Mouse (Mus musculus) brain, adult 2 months (tissue): ENCODE measurements around the gene Ccdc15.

ENCODE experiments used
- DNase-seq: peaks from one replicate; pipeline ENCODE4 v3.0.0; 2011; ENCODE audit warnings: low read depth, low spot score

Gene Ccdc15

GRCm38 (mm10) chr9:37347988-37348642 lies at the start of gene Ccdc15:
Gene Ccdc15, minus strand, starts transcription at chr9:37348432.
- DNase-seq: peak; percentile 99

DNA sequence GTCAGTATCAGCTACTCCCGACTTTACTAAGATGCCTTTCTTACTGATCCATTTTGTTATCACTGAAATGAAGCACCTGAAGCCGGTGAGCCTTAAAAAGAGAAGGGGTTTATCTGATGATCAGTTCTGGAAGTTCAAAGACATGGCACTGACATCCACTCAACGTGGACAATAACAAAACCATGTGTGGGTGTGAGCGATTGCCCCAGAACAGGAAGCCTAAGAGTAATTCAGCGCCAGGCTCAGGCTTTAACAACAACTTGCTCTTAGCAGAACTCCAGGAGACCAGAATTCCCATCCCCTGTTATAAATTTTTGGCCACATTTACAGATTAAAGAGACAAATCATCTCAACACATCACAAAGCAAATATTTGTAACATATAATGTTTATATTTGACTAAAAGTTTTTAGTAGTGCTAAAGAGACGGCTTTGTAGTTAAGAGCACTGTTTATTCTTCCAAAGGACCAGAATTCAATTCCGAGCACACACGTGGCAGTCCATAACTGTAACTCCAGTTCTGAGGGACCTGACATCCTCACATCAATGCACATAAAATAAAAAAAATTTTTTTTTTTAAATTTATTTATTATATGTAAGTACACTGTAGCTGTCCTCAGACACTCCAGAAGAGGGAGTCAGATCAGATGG lies 45.4 kb upstream of the Ccdc15 start:
- no peak for DNase-seq

GRCm38 (mm10) chr9:37392071-37392470 lies 43.8 kb upstream of the Ccdc15 start:
- DNase-seq: no peak

GRCm38 (mm10) chr9:37390891-37391290 lies 42.7 kb upstream of the Ccdc15 start:
- DNase-seq: no peak

DNA sequence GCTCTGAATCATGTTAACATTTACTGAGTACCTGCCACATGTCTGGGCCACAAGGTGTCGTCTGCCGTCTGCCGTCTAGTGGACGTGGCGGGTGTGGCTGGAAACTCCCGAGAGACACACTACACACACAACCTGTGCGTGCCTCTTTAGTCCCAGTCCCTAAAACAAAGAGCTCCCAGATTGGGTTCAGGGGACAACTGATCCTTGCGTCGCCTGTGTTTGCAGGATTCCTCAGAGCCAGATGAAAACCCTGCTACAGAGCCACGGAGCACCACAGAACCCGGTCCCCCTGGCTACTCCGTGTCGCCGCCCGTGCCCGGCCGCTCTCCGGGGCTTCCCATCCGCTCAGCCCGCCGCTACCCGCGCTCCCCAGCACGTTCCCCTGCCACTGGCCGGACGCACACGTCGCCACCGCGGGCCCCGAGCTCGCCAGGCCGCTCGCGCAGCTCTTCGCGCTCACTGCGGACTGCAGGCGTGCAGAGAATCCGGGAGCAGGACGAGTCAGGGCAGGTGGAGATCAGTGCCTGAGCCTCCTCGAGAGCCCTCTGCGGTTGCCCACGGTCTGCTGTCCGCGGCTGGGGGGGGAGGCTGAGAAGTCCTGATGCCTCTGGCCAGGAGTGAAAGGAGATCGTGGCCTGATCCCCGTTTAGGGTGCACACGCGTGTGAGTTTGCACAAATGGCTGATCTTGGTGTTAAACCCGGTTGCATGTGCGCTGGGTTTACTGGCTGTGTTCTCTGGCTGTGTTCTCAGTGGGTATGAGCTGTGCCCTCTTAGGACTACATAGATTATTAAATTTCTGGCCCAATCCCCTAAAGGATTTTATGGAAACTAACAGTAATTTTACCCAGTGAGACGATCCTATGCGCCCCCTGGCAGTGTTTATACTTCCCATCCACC lies 36.3 kb upstream of the Ccdc15 start:
- DNase-seq: peak; percentile 44

DNA sequence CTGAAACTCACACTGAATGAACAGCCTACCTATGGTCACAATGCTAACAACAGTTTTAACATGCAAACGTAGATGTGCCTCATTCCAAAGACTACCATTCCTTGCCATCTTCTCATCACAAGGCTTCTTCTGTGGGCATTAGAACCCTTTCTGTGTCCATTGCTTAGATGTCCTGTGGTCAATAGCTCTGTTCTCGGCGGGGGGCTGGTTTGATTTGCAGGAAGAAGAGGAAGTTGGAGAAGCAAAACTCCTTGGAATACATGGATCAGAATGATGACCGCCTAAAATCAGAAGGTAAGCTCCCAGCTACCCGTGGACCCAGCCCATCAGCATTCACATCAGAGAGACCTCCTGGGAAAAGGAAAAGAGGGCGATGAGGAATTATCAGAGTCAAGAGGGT lies 34.9 kb upstream of the Ccdc15 start:
- DNase-seq: no peak

DNA sequence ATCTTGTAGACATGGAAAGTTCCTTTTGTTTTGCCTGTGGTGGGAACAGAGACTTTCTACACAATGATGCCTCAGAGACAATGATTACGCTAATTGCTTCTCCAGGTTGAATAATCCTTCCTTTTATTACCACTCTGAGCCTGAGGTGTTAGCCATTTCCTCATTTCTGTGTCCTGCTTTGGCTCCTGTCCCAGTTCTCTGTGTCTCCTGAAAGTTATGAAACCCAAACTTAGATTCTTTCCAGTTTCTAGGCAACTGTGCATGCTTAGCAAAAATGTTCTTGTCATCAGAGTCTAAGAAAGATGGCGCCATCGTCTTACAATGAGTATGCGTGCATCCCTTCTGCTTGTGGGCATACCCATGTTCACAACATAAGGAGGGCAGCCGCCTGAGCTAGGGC lies 27.5 kb upstream of the Ccdc15 start:
- peak; percentile 61 for DNase-seq

GRCm38 (mm10) chr9:37371232-37371801 lies 23.1 kb upstream of the Ccdc15 start:
- DNase-seq: no peak

- peak; percentile 8 for DNase-seq
Observed at GRCm38 (mm10) chr9:37368860-37369259, 20.6 kb upstream of the Ccdc15 start.

- peak; percentile 28 for DNase-seq
Observed at GRCm38 (mm10) chr9:37368081-37368830, 20.0 kb upstream of the Ccdc15 start.

DNA sequence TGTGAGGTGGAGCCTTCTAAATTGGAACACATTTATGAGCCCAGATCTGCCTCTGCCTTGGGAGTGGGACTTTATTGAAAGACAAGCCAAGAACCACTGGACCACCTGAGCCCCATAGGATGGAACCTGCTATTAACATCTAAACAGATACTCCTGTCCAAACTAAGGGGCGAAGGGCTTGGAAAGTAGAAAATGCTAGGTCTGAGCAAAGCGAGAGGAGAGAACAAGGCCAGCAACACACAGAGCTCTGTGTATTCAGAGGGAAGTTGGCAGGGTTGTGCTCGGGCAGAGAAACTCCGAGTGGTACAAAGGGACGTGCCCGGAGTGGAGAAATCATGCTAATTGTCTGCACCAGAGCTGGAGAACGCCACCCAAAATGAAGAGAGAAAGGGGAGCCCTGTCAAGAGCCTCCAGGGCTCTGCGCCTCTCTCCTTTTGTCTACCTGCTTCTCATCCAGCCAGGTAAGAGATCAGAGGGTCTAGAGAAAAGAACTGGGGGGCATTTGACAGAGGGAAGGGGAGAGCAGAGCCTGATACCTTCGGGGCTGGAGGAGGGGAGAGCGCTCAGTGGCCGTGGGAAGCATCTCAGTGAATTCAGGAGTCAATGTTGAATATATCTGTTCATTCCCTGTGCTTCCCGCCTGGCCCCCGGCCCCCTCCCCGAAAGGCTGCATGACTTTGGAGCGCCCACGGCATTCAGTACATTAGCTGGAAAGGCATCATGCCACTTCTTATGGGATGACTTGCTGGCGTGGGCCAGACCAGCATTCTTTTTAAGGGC lies 19.3 kb upstream of the Ccdc15 start, which contains the start of gene Hepacam:
Gene Hepacam (plus strand): TSS at position 51 of the 780 bp plus-strand sequence.
- peak; percentile 86 for DNase-seq

GRCm38 (mm10) chr9:37365706-37366105 lies 17.5 kb upstream of the Ccdc15 start:
- peak; percentile 19 for DNase-seq

GRCm38 (mm10) chr9:37364392-37364791 lies 16.2 kb upstream of the Ccdc15 start:
- peak; percentile 43 for DNase-seq

- DNase-seq: no peak
Observed at GRCm38 (mm10) chr9:37363551-37363950, 15.3 kb upstream of the Ccdc15 start.

- DNase-seq: peak; percentile 7
Observed at GRCm38 (mm10) chr9:37362881-37363280, 14.6 kb upstream of the Ccdc15 start.

DNA sequence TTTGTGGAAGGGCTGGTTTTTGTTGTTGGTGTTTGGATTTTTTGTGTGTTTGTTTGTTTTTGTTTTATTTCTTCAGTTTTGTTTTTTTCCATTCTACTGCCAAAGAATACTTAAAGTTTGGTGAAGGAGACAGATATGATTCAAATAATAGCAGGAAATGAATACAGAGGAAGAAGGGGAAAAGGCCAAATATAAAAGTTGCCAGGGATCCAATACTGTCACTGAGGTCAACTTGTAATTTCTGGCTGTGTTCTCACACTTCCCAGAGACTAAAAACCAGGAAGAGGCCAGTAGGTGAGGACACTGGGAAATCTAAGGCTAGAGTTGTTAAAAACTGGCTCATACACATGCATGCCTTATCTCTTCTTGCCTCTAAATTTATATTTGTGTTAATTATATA lies 13.9 kb upstream of the Ccdc15 start:
- no peak for DNase-seq

DNA sequence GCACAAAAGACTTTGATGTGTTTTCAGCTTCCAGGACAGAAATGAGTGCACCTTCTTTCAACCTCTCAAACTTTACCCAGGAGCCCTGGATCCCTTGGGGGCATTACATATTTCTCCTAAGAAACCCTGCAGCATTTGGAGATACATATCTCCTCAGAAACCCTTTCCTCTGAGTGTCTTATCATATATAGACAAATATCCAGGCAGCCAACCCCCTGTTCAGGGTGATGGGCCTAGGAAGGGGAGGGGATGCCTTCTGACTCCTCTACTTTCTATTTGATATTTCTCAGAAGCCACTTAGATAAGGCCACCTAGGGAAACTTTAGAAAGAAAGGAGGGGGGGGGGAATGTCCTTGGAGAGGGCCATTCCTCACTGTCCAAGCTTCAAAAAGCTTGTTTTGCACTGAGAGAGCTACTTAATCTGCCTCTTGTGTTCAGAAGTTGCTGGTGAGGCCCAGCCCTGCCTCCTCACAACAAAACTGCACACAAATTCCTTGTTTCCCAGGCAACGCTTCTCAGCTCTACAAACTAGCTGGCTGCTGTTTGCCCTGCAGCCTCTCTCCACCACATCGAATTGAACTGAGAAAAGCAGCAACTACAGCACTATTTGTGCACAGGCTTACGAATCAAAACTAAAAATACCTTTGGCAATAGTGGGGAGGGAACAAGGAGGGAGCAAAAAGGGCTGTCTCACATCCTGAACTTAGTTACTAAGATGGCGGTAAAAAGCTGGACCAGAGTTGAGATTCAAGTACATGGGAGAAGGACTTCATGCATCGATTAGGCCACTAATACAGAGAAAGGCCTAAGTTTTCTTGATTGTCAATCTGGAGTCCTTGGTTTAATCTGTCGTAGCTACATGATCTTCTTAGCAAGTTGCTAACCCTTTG lies 11.3 kb upstream of the Ccdc15 start:
- peak; percentile 95 for DNase-seq

- peak; percentile 63 for DNase-seq
Observed at GRCm38 (mm10) chr9:37358713-37359330, 10.6 kb upstream of the Ccdc15 start.

DNA sequence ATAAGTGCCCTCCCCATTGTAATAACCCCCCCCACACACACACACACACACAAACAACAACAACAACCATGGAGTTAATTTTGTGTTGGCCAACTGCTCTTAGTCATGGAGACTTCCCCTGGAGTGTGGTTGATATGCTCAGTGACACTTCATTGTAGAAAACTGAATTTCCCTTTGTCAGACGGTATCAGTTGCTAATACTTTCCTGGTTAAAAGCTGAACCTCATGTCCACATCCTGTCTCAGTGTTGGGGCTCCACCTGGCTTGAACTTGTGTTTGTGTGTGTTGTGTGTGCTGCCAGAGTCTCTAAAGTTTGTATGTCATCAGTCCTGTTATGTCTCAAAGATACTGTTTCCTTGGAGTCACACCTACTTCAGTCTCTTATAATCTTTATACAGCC lies 6.3 kb upstream of the Ccdc15 start:
- DNase-seq: no peak
